Mouse (Mus musculus) embryo, embryonic 10 days (tissue): ENCODE results near the gene Prpf8.
"Not testable (repeated sequence)": the region's sequence is repeated elsewhere in the genome, so short reads cannot be mapped to it uniquely, and the experiment has no call there.

Experiments used
- DNase-seq: peaks from one replicate; pipeline ENCODE4 v3.0.0-alpha.2; 2015; ENCODE audit warnings: low spot score

The Prpf8 gene

DNA sequence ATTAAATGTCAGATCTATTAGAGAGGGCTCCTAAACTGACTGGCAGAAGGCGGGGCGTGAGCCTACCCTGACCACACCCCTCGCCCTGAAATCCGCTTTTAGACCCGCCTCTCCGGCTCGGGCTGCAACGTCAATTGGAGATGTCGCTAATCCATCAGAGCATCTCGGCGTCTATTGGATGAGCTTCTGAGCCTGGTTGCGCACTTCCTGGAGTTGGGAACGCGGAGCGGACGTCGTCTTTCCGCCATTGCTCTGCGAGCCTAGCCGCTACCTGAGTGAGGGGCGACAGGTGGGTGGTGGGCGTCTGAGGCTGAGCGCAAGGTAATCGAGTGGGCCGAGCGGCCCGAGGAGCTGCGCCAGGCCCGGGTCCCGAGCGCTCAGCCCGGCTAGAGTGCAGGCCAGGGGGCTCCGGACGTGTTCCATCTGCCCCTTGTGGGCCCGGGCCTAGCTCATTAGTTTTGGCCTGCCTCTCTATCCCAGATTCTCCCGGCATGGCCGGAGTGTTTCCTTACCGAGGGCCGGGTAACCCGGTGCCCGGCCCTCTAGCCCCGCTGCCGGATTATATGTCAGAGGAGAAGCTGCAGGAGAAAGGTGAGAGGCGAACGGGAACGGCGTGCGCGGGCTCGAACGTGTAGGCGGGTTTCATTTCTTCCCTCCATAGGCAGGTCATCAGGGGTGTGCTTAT is at the start of gene Prpf8:
Gene Prpf8 (plus strand): TSS at position 216 of the 685 bp plus-strand sequence.
- DNase-seq, result peak; percentile 99

DNA sequence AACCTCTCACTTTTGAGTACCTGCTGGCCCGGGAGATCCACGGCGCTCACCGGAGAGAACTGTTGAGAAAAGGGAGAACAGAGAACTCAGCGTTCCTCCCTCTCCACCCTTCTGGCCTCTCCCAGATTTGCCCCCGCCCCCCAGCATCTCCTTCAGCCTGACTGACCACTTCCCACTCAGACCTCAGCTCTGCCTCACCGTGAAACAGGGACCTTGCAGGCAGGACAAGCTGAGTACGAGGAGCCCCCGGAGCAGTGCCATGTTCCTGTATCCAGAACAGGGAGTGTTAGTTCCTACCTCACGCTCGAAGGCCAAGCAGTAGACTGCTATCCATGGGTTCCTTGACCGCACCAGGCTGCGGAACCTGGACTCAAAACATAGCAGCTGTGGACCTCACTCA is 48.4 kb upstream of the Prpf8 start:
- no peak for DNase-seq

DNA sequence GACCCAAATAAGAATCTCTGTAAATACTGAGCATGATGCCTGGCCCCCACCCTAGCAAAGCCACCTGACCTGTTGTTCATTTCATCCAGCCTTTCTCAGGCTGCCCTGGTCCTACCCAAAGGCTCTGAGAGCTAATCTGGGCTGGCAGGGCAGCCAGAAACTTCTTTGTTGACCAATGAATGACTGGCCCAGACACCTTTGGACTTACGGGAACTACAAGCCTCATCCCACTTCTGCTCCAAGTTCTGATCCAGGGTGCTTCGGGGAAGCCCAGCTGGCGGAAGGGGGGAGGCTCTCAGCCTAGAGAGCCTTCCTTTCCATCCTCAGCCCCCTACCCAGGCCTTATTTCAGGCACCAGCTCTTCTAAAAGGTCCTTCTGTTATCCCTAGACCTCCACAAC is 47.8 kb upstream of the Prpf8 start:
- no peak for DNase-seq

DNA sequence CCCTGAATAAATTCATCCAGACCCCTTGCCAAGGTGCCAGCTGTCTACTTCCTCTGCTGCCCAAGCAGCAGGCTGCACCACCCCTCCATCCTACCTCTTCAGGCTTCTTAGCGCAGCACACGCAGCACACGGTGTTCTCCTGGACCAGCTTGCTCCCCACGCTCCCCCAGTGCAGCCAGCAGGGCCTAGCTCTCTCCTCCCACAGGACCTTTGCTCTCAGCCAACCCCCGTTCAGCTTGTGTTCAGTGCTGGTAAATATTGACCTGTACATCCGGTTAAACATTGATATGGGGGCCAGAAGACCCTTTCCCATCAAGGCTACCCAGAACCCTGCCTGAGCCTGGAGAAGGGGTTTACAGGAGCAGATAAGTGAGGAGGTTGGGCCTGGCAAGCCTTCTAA is 47.3 kb upstream of the Prpf8 start, which contains the start of gene Serpinf2:
Gene Serpinf2 (minus strand): TSS at position 229 of the 400 bp plus-strand sequence.
- no peak for DNase-seq

DNA sequence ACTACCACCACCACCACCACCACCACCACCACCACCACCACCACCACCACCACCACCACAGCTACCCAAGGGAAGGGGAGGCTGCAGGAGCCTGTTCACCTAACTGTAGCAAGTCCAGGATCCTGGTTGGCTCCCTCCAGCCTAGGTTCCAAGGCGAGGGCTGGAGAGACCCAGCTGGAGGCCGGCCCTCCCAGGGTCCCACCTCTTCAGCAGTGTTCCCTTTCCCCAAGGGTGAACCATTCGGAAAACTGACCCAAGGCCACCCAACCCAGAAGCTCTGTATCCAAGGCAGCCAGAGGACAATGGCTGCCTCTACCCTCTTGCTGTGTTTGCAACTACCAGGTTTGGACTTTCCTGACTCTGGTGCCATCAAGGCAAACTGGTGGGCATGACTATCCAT is 46.7 kb upstream of the Prpf8 start:
- DNase-seq, result no peak

DNA sequence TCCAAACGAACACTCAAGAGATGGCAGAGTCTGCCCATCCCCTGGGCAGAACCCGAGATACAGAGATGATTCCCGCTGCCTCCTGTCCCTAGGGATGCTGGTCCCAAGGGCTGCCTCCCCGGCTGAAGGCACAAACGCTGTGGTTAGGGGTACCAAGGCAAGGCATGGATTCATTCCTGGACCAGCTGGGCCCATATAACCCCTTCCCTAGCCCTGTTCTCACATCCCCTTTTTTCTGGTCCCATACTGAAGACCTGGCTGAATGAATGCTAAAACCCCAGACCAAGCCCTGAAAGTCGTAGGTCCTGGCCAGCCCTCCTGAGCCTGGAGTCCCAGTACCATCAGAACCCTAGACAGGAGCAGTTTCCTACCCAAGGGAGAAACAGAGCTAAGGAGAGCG is 45.6 kb upstream of the Prpf8 start:
- no peak for DNase-seq

DNA sequence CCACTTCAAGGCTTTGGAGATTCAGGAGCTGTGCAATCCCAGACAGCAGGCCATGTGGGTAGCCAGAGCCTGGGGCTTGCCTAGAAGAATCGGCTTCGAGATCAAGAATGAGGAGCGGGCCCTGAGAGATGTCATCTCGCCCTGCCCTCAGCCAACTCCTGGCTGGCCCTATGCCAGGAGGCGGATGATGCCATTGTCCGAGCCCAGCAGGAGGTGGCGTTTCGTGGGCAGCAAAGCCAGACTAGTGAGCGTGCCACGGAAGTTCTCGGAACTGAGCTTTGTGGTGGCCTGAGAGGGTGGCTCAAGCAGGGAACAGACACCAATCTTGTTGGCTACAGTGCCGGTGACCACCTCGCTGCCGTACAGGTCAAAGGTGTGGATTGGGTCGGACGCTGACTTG is 45.0 kb upstream of the Prpf8 start:
- DNase-seq, result no peak

DNA sequence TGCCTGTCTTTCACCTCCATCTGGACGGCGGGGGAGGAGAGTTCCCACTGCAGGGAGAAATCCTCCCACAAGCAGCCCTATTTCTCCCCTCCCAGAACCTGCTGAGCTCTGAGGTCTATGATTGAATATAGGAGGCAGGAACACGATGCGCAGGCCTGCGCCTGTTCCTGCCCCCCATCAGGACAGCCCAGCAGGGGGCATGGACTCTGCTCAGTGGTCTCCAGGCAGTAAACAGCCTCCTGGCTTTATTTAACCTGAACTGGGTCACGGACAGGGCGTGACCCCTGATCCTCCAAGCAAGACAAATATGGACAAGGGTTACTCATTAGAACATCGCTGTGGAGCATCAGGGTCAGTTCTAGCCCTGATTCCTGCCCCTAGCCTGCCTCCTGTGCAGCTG is 42.9 kb upstream of the Prpf8 start:
- DNase-seq, result peak; percentile 55

DNA sequence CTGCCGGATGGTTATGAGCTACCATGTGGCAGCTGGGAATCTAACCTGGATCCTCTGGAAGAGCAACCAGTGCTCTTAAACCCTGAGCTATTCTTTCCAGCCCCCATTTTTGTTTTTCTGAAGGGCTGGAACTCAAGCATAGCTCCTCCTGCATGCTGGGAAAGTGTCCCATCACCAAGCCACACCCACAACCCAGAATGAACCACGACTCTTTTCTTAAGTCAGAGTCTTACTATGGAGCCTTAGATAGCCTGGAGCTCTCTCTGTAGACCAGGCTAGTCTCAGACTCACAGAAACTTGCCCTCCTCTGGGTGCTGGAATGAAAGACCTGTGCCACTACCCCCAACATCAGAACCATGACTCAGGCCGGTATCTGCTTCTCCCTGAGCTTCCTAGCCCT is 38.0 kb upstream of the Prpf8 start:
- no peak for DNase-seq

DNA sequence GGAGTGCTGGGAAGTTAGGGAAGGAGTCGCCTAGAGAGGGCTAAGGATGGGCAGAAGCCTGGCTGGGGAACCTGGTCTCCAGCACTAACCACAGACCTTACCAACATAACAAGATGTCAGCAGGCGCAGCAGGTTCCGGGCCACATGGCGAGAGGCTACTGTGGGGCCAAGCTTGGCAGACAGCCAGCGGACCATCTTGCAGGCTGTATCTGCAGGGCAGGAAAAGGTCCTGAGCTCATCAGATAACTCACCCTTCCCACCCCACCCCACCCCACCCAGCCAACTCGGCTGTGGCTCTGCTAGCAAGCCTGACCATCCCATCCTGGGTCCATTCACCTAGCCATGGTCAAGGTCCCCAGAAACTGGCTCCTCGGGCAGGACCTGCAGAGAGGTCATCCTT is 36.9 kb upstream of the Prpf8 start:
- no peak for DNase-seq

DNA sequence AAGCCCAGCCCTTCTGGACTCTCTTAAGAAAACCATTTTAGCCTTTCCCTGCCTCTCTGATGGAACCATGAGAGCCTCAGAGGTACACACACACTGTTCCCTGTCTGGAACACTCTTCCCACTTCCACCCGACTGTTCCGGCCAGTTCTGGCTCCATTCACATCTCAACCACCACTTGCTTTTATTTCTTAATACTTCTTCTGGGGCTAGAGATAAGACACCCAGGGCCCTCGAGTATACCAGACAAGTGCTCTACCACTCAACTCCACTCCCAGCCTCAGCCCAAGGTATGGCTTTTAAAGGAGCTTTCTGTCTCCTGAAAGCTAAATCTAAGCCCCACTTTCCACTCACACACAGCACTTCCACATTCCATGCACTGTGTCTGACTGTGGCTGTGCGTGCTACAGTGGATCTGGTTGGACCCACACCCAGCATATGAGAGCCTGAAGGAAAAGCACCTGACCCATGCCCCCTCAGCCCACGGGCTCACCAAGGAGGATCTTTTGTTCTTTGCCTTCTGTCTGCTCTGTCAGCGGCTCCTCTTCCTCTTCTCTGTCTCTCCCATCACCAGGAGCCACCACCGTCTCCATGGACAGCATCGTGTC is 36.2 kb upstream of the Prpf8 start:
- no peak for DNase-seq

DNA sequence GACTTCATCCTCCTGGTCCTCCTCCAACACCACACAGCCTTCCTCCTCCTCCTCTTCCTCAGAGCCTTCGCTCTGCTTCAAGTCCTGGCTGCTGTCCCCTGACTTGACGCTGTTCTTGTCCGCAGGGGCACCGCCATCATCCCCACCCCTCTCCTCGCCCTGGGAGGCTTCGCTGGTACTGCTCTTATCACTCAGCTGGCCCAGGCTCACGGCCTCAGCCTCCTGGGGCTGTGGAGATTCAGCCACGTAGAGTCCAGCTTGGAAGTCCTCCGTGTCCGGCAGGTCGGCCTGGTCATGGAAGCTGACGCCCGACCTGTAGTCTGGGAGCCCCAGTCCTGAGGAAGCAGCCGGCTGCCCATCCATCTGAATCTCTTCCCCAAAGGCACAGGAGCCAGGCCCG is 35.7 kb upstream of the Prpf8 start:
- DNase-seq, result no peak

DNA sequence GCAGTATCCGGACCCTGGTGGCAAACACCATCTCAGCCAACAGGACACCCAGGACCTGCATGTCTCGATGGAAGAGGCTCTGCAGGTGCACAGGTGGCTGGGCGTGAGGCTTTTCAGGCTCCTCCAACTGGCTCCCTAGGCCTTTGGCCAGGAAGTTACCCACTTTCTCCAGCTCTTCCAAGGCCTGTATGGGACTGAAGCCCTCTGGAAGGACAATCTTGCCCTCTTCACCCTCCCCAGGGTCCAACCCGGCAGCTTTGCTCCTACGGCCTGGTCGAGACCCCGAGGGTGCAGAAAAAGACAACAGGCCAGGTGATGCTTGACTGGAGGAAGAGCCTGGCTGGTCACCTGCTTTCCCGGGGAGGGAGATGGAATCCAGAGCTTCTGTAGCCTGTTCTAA is 34.5 kb upstream of the Prpf8 start:
- DNase-seq, result no peak

DNA sequence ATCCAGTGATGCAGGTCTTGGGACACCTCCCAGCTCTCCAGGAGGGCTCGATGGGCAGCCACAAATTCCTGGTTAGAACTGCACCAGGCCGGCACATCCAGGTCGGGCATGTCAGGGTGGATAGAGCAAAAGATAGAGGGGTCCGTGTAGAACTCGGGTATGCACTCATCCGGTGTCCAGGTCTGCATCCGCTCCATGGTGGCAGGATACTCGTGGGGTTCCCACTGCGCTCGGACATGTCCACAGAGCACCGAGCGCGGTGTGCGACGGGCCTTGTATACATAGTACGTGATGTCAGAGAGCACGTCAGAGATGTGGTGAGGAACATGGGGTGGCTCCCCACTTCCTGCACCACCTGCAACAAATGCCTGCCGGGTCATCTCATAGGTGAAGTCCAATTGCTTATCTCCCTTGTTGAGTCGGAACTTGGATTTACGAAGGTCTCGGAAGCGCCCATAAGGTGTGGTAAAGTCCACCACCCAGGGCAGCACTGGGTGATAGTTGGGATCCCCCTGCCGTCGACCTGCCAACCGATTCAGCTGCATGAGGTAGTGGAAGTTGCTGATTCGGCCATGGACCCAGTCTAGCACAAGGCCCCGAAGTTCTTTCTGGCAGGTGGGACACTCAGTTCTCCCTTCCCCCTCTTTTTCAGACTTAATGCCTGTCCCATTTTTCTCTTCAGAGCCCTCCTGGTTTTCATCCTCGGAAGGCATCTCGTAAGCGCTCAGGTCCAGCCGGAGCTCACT is 33.6 kb upstream of the Prpf8 start:
- DNase-seq, result no peak

DNA sequence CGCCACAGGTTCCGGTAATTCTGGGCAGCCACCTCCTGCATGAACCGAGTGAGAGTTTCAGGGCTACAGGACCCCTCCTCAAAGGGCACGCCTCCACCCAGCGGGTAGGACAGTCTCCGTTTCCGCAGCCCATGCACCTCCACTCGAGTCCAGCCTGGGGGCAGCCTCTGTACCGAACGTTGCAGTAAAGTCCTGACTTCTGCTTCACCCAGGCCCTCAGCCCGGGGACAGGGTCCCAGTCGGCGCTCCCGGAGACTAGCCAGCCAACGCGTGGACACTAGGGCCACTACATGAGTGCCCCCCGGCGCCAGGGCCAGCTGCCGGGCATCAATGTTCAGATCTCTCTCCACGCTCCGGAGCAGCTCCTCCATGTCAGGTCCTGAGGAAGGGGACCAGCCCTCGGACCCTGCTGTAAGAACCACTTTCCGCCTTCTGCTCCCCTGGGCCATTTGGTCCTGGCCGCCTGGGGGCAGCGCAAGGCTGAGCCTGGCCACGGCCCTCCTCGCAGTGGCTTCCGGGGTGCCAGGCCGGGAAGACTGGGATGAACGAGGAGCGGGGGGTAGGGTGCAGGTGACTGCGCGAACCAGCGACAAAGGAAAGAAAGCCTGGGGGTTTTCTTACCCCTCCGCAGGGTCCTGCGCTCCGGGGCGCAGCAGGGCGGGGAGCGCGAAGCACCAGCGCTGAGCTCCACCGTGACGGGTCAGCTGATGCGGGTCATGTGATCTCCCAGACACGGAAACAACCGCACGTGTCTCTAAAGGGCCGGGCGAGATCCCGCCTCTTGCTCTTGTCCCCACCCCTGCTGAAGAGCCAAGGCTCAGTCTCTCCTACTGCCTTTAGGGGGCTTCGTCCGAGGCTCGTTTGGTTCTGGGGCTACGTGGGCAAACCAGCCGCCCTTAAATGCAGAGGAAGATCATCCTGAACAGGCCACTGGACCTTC is 32.4 kb upstream of the Prpf8 start, which contains the start of gene Wdr81:
Gene Wdr81 (minus strand): TSS at position 727 of the 940 bp plus-strand sequence.
- DNase-seq, result peak; percentile 94

DNA sequence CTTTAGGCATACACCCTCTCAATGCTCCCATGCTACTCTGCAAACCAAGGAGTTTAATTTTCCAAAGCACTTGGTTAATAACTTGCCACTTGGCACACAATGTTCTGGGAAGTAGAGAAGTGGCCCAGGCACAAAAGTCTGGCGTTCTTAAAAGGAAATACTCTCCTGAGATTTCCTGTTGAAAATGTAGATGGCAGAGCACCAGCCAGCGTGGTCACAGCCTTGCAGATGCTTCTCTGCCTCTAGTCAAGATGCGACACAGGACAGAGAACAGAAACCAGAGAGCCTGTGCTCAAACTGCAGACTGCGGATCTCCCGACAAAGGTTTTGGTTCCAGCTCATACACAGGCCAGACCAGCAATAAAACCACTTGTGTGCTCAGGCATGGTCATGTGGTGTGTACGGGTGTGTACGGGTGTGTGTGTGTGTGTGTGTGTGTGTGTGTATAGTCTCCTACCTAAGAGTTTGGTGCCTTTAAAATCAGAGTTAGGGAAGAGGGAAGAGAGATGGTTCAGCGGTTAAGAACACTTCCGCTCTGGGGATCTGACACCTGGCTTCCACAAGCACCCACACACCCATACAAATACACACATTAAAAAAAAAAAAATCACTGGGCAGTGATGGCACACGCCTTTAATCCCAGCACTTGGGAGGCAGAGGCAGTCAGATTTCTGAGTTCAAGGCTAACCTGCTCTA is 31.4 kb upstream of the Prpf8 start:
- DNase-seq, result no peak

DNA sequence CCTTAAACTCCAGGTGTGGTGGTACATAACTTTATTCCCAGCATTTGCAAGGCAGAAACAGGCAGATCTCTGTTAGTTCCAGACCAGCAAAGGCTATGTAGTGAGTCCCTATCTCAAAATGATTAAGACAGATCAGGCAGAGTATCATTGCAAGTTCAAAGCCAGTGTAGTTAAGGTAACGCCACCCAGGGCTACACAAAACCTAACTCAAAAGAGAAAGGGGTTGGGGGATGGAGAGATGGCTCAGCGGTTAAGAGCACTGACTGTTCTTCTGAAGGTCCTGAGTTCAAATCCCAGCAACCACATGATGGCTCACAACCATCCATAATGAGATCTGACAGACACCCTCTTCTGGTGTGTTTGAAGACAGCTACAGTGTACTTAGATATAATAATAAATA is 30.6 kb upstream of the Prpf8 start:
- DNase-seq, result not testable (repeated sequence)

DNA sequence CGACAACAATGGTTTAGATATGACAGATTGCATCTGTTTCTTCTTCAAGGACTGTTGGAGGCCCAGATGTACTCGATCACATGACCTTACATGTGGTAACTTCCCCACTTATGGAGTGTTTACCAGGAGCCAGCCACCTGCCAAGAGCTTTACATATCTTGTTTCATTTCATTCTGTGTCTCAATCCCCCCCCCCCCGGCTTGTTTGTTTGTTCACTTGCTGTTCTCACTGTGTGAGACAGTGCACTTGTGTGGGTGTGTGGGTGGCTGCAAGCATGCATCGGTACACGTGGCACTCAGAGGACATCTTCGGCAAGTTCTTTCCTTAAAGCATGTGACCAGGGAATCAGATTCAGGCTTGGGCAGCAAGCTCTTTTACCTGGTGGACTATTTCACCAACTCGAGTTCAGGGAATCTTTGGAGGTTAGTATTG is 30.2 kb upstream of the Prpf8 start:
- no peak for DNase-seq

DNA sequence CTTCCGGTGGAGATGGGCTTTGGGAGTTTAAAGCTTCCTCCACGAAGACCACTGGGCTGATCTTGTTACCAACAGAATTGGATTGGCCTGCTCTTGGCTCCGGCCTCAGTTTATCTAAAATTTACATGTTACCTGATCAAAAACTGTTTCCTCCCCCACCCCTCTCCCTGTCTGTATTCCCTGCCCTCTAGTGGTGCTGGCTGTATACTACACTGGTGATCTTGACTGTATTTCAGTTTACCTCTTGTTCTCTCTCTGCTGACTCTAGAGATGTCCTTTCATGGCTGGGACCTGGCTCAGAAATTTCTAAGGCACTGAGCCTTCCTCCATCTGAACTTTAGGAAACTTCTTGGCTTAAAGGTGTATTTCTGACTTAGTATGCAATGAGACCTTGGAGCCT is 28.4 kb upstream of the Prpf8 start:
- peak; percentile 65 for DNase-seq

DNA sequence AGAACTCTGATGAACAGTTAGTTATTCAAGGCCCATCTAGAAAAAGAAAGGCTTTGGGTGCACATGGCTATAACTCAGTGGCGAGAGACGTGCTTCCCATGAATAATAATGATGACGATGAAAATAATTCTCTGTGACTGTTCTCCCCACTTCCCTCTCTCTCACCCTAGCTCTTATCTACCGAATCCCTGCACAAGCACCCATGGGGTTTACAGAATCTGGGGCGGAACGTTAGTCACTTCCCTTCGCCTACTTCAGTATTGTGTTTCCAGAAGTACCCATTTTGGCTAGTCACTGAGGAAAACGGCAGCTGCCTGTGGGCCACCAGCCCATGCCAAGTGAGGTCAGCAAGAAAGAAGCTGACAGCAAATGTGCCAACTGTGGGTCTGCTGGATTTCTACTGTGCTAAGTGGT is 28.0 kb upstream of the Prpf8 start:
- no peak for DNase-seq

DNA sequence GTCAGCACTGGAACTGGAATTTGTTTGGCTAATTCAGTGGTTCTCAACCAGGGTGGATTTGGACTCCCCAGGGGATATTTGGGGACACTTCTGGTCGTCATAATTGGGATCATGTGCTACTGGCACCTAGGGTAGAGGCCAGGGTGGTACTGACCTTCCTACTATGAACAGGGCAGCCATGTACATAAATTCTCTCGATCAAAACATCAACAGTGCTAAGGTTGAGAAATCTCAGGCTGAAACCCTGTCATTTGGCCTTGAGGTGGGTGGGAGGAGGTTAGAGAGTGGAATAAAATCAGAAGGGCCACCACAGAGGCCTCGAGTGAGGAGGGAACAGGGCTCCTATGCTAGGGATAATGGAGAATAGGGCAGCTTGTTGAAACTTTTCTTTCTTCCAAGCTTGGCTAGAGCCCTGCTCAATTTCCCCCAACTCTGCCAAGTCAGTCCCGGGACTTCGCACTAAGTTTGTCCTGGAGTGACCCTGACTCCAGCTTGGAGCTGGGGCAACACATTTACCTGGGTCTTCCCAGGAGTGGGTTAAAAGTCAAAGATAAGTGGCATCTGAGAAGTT is 27.4 kb upstream of the Prpf8 start:
- DNase-seq, result no peak
